Mouse (Mus musculus): ENCODE measurements around the gene Pnpt1. TPM values are rescaled to one million over a fixed set of nuclear protein-coding genes. Genes with fewer than 3 reads are reported as not detected.

Pnpt1 gene
- polyA plus RNA-seq (2014; fragmentation: Nextera tagmentation; extraction: Ambion mirVana) = 37.1 and 37.9 TPM in 2 replicates

DNA sequence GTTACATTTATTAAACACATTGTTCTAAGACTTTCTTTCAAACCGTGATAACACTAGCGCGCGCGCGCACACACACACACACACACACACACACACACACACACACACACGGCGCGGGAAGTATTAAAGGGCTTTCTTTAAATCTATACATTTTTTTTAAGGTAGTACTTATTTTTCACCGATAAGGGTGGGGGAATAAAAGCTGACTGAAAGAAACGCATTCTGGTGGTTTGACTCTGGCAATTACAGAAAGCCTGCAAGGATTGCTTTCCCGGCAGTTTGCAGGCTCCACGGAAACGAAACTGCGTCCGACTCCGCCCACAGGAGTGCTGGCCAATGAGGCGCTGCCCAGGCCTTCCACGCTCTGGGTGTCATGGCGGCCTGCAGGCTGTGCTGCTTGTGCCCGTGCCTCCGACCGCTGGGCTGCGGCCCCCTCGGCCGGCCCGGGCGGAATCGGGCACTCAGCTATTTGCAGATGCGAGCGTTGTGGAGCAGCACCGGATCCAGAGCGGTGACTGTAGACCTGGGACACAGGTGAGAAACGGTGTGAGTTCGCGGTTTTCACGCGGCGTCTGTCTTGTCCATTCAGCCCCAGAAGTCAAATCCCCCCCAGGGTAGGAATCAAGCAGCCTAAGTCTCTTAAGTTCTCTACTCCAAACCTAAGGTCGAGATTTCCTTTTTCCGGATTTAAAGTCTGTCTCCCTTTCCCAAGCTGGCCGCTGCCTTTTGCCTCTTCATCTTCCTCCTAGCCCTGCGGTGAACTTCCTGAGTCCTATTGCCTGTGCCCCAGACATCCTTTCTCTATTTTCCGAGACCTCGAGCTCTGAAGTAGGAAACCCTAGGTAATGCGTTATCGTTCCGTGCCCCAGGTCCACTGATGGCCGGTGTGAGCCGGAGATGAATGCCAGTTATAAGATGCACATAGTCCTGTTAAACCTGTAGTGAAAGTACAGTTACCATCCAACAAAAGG lies at the start of gene Pnpt1:
TSS of gene Pnpt1 (plus strand) at position 360 of the 971 bp plus-strand sequence.
- Histone ChIP-seq H3K27me3 (ENCODE audit: control insufficient read depth, insufficient read depth, low read length) (no peaks in the 10 kb centered on the region), H3K4me2 (ENCODE audit: low read length) (peak within 1 kb of the TSS; percentile 78), H3K9me3 (ENCODE audit: control insufficient read depth, low read length) (no peaks in the 10 kb centered on the region), H3K4me1 (ENCODE audit: control insufficient read depth in 2 of 2, insufficient read depth in 2 of 2, low read length in 2 of 2) (peaks cover 0 to 5% of the 10 kb centered on the region in 2 experiments; a peak in 2 of 4 replicates), H3K36me3 (ENCODE audit: control insufficient read depth, insufficient read depth, low read length) (peaks cover 20% of the 10 kb centered on the region), H3K27ac (replicated peaks in 1 of 2; ENCODE audit: control insufficient read depth in 1 of 2, insufficient read depth in 1 of 2, low read depth in 2 of 2, low read length in 2 of 2) (peak within 1 kb of the TSS; percentile 47 to 70), H3K9ac (ENCODE audit: low read length) (peak within 1 kb of the TSS; percentile 92), H3K4me3 (ENCODE audit: control insufficient read depth in 1 of 2, insufficient read depth in 1 of 2, low read depth in 1 of 2, low read length in 2 of 2) (peak within 1 kb of the TSS; percentile 95 to 96)
- WGBS = 4% methylated on average over 50 of the region's 50 CpGs
- ATAC-seq (ENCODE audit: insufficient number of reproducible peaks, insufficient read depth, low FRiP score, low read depth) = peak; percentile 97

DNA sequence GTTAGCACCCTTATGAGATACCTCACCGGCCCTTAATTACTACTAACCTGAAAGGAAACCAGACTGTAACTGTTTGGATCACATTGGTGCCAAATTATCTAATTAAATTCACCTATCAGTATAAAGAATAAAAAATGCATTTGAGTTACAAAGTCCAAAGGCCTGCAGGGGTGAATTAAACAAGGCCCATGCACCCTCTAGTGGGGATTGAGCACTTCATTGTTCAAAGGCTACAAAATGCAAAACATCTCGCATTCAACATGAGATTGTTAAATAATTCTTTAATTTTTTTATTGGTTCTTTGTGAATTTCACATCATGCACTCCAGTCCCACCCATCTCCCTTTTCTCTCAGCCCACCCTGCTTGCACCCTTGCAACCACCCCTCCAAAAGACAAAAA lies 38.1 kb upstream of the Pnpt1 start:
- H3K4me3 ChIP-seq (ENCODE audit: control insufficient read depth in 1 of 2, insufficient read depth in 1 of 2, low read depth in 1 of 2, low read length in 2 of 2) = no peak overlapping the region
- H3K4me1 ChIP-seq (ENCODE audit: control insufficient read depth in 2 of 2, insufficient read depth in 2 of 2, low read length in 2 of 2) = no peaks in the 10 kb centered on the region
- H3K27ac ChIP-seq (replicated peaks in 1 of 2; ENCODE audit: control insufficient read depth in 1 of 2, insufficient read depth in 1 of 2, low read depth in 2 of 2, low read length in 2 of 2) = no peak overlapping the region
- no peaks in the 10 kb centered on the region for H3K27me3 ChIP-seq (ENCODE audit: control insufficient read depth, insufficient read depth, low read length)
- no peak for ATAC-seq (ENCODE audit: insufficient number of reproducible peaks, insufficient read depth, low FRiP score, low read depth)
- H3K4me2 ChIP-seq (ENCODE audit: low read length) = no peak overlapping the region
- H3K9ac ChIP-seq (ENCODE audit: low read length) = no peak overlapping the region
- H3K9me3 ChIP-seq (ENCODE audit: control insufficient read depth, low read length) = no peaks in the 10 kb centered on the region
- no peaks in the 10 kb centered on the region for H3K36me3 ChIP-seq (ENCODE audit: control insufficient read depth, insufficient read depth, low read length)
- 80% methylated on average over 2 of the region's 2 CpGs for WGBS

DNA sequence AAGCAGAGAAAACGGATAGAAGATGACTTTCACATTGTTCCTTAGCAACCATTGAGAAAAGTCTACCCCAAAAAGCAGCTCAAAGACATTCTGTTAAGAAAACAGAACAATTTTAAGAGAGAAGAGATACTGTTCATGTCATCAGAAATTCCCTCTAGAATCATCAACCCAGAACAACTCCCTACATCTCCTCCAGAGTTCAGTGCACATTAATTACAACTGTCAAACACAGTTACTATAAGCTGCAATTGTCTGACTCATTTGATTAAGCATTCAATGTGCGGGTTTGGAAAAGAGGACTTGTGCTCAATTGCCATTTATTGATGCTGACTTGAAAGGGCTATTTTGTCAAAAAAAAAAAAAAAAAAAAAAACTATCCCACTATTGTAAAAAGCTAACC lies 31.6 kb upstream of the Pnpt1 start:
- Histone ChIP-seq H3K9me3 (ENCODE audit: control insufficient read depth, low read length) (no peaks in the 10 kb centered on the region), H3K36me3 (ENCODE audit: control insufficient read depth, insufficient read depth, low read length) (no peaks in the 10 kb centered on the region), H3K9ac (ENCODE audit: low read length) (no peak overlapping the region), H3K27ac (replicated peaks in 1 of 2; ENCODE audit: control insufficient read depth in 1 of 2, insufficient read depth in 1 of 2, low read depth in 2 of 2, low read length in 2 of 2) (no peak overlapping the region), H3K4me3 (ENCODE audit: control insufficient read depth in 1 of 2, insufficient read depth in 1 of 2, low read depth in 1 of 2, low read length in 2 of 2) (no peak overlapping the region), H3K4me2 (ENCODE audit: low read length) (no peak overlapping the region), H3K4me1 (ENCODE audit: control insufficient read depth in 2 of 2, insufficient read depth in 2 of 2, low read length in 2 of 2) (no peaks in the 10 kb centered on the region), H3K27me3 (ENCODE audit: control insufficient read depth, insufficient read depth, low read length) (no peaks in the 10 kb centered on the region)
- 62% methylated on average over 2 of the region's 2 CpGs for WGBS
- ATAC-seq (ENCODE audit: insufficient number of reproducible peaks, insufficient read depth, low FRiP score, low read depth) = no peak

DNA sequence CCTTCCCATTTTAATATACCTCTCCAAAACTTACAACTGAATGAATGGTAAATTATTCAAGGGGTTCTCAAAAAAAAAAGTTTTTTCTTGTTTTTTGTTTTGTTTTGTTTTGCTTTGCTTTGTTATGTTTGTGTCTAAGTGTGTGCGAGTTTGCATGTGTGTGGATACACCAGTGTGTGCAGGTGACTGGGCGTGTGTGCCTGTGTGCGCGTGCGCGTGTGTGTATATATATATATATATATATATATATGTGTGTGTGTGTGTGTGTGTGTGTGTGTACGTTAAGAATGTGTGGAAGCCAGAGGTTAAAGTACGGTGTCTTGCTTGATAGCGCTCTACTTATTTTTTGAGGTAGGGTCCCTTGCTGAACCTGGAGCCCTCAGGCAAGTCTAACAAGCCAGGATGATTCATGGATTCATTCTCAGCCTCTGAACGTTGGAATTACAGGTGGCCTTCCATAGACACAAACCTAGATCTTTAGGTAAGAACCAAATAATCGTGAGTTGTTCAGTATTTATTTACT lies 621 bp upstream of the Pnpt1 start:
- H3K36me3 ChIP-seq (ENCODE audit: control insufficient read depth, insufficient read depth, low read length) = peaks cover 14% of the 10 kb centered on the region
- H3K9ac ChIP-seq (ENCODE audit: low read length) = peak overlapping the region; percentile 92
- H3K9me3 ChIP-seq (ENCODE audit: control insufficient read depth, low read length) = no peaks in the 10 kb centered on the region
- H3K4me2 ChIP-seq (ENCODE audit: low read length) = peak overlapping the region; percentile 78
- no peaks in the 10 kb centered on the region for H3K27me3 ChIP-seq (ENCODE audit: control insufficient read depth, insufficient read depth, low read length)
- peaks cover 0 to 5% of the 10 kb centered on the region in 2 experiments; a peak in 2 of 4 replicates for H3K4me1 ChIP-seq (ENCODE audit: control insufficient read depth in 2 of 2, insufficient read depth in 2 of 2, low read length in 2 of 2)
- no peak overlapping the region for H3K27ac ChIP-seq (replicated peaks in 1 of 2; ENCODE audit: control insufficient read depth in 1 of 2, insufficient read depth in 1 of 2, low read depth in 2 of 2, low read length in 2 of 2)
- H3K4me3 ChIP-seq (ENCODE audit: control insufficient read depth in 1 of 2, insufficient read depth in 1 of 2, low read depth in 1 of 2, low read length in 2 of 2) = peak overlapping the region; percentile 95 to 96
- ATAC-seq (ENCODE audit: insufficient number of reproducible peaks, insufficient read depth, low FRiP score, low read depth) = no peak
- 53% methylated on average over 11 of the region's 11 CpGs for WGBS

DNA sequence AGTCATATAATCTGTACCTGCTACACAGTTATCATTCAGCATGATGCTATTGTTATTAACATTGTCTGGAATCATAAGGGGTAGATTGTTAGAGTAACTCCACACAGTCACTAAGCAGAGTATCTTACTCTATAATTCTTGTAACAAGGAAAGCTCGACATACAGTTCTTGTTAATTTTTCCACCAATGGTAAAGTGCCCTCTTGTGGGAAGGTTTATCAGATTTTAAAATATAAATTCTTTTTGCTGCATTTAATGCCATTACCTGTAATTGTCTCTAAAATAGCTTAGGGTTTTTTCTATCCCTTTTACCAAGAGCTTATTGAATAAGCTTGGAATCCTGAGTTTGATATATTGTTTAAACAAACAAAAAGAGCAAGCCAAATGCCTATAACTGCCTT lies 10.1 kb downstream of the Pnpt1 start:
- Histone ChIP-seq H3K4me2 (ENCODE audit: low read length) (no peak overlapping the region), H3K36me3 (ENCODE audit: control insufficient read depth, insufficient read depth, low read length) (peaks cover 74% of the 10 kb centered on the region), H3K4me3 (ENCODE audit: control insufficient read depth in 1 of 2, insufficient read depth in 1 of 2, low read depth in 1 of 2, low read length in 2 of 2) (no peak overlapping the region), H3K27ac (replicated peaks in 1 of 2; ENCODE audit: control insufficient read depth in 1 of 2, insufficient read depth in 1 of 2, low read depth in 2 of 2, low read length in 2 of 2) (no peak overlapping the region), H3K27me3 (ENCODE audit: control insufficient read depth, insufficient read depth, low read length) (no peaks in the 10 kb centered on the region), H3K9me3 (ENCODE audit: control insufficient read depth, low read length) (no peaks in the 10 kb centered on the region), H3K4me1 (ENCODE audit: control insufficient read depth in 2 of 2, insufficient read depth in 2 of 2, low read length in 2 of 2) (no peaks in the 10 kb centered on the region), H3K9ac (ENCODE audit: low read length) (no peak overlapping the region)
- no peak for ATAC-seq (ENCODE audit: insufficient number of reproducible peaks, insufficient read depth, low FRiP score, low read depth)
- 72% methylated on average over 1 of the region's 1 CpGs for WGBS

DNA sequence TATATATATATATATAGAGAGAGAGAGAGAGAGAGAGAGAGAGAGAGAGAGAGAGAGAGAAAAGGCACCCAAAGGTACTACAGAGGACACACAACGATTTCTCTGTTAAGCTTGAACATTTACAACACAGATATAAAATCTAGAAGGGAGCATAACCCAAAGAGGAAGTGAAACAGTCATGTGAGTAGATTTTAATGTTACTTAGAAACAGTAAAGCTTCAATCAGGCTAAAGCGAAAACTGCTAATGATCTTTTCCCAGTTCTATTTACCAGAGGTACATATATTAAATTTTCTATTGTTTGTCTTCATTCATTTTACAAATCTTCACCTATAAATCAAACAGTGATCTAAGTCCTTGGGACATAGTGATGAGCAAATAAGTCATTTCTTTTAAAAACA lies 18.4 kb downstream of the Pnpt1 start:
- Histone ChIP-seq H3K4me1 (ENCODE audit: control insufficient read depth in 2 of 2, insufficient read depth in 2 of 2, low read length in 2 of 2) (no peaks in the 10 kb centered on the region), H3K36me3 (ENCODE audit: control insufficient read depth, insufficient read depth, low read length) (peaks cover 67% of the 10 kb centered on the region), H3K27ac (replicated peaks in 1 of 2; ENCODE audit: control insufficient read depth in 1 of 2, insufficient read depth in 1 of 2, low read depth in 2 of 2, low read length in 2 of 2) (no peak overlapping the region), H3K9ac (ENCODE audit: low read length) (no peak overlapping the region), H3K4me2 (ENCODE audit: low read length) (no peak overlapping the region), H3K4me3 (ENCODE audit: control insufficient read depth in 1 of 2, insufficient read depth in 1 of 2, low read depth in 1 of 2, low read length in 2 of 2) (no peak overlapping the region), H3K9me3 (ENCODE audit: control insufficient read depth, low read length) (no peaks in the 10 kb centered on the region), H3K27me3 (ENCODE audit: control insufficient read depth, insufficient read depth, low read length) (no peaks in the 10 kb centered on the region)
- WGBS = 90% methylated on average over 2 of the region's 2 CpGs
- ATAC-seq (ENCODE audit: insufficient number of reproducible peaks, insufficient read depth, low FRiP score, low read depth) = no peak

DNA sequence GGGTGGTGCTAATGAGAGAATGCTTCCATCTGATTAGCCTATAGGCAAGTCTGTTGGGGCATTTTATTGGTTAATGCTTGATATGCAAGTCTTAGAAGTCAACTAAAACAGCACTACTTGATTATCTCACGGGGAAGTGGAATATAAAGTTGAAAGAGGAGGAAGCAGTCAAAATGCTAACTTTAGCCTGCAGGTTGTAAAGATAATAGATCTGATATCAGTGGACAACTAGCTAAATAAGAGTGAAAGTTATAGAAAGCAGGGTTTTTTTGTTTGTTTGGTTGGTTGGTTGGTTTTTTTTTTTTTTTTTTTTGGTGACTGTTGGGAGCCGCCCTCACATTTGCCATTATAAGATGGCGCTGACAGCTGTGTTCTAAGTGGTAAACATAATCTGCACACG lies 33.0 kb downstream of the Pnpt1 start:
- no peaks in the 10 kb centered on the region for H3K9me3 ChIP-seq (ENCODE audit: control insufficient read depth, low read length)
- no peak overlapping the region for H3K9ac ChIP-seq (ENCODE audit: low read length)
- H3K27ac ChIP-seq (replicated peaks in 1 of 2; ENCODE audit: control insufficient read depth in 1 of 2, insufficient read depth in 1 of 2, low read depth in 2 of 2, low read length in 2 of 2) = no peak overlapping the region
- no peak overlapping the region for H3K4me3 ChIP-seq (ENCODE audit: control insufficient read depth in 1 of 2, insufficient read depth in 1 of 2, low read depth in 1 of 2, low read length in 2 of 2)
- 75% methylated on average over 4 of the region's 4 CpGs for WGBS
- H3K27me3 ChIP-seq (ENCODE audit: control insufficient read depth, insufficient read depth, low read length) = no peaks in the 10 kb centered on the region
- peaks cover 0 to 2% of the 10 kb centered on the region in 2 experiments; a peak in 1 of 4 replicates for H3K4me1 ChIP-seq (ENCODE audit: control insufficient read depth in 2 of 2, insufficient read depth in 2 of 2, low read length in 2 of 2)
- H3K36me3 ChIP-seq (ENCODE audit: control insufficient read depth, insufficient read depth, low read length) = peaks cover 39% of the 10 kb centered on the region
- no peak overlapping the region for H3K4me2 ChIP-seq (ENCODE audit: low read length)
- ATAC-seq (ENCODE audit: insufficient number of reproducible peaks, insufficient read depth, low FRiP score, low read depth) = no peak

Data from heart, embryonic 14.5 days (tissue).